Mouse (Mus musculus): Measurements from ENCODE around the gene Wipi2. TPM values are rescaled to one million over a fixed set of nuclear protein-coding genes. Genes with fewer than 3 reads are reported as not detected.

Gene Wipi2
- polyA plus RNA-seq, 1 experiment from 2014 or later, result 38.9 TPM

DNA sequence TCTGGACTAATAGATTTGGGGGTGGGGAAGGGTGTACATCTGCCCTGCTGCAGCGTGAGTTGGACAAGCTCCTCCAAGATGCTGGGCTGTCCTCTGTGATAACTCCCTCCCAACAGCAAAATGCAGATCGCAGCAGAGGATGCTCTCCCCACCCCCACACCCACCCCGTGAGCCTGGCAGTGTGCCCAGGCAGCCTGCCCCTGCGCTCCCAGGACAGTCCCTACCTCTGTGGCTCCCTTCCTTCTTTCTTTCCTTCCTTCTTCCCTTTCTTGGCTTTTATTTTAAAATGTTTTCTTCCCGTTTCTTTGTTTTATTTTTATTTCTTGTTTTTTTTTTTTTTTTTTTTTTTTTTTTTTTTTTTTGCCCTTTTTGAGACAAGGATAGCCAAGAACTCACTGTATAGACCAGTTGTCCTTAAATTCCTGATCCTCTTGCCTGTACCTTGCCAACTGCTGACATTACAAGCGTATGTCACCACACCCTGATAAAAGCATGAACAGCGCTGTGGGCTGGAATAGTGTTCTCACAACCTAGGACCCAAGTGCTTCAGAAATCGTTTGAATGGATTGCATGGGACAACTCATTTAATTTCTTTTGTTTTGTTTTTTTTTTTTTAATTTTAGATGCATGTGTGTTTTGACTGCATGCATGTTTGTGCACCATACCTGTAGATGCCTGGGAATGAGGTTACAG is 66.4 kb downstream of the Wipi2 start:
- no peak for ATAC-seq (ENCODE audit: insufficient read depth, low FRiP score)
- no peaks in the 10 kb centered on the region for H3K27me3 ChIP-seq (ENCODE audit: control insufficient read depth, insufficient read depth, low read length)
- no peak overlapping the region for H3K4me2 ChIP-seq (ENCODE audit: low read depth, low read length)
- no peak overlapping the region for H3K9ac ChIP-seq (ENCODE audit: low read length)
- H3K27ac ChIP-seq (ENCODE audit: low read length), result no peak overlapping the region
- WGBS, result 47% methylated on average over 8 of the region's 8 CpGs
- no peaks in the 10 kb centered on the region for H3K9me3 ChIP-seq (replicated peaks; ENCODE audit: control insufficient read depth, low read length)
- no peaks in the 10 kb centered on the region for H3K4me1 ChIP-seq (ENCODE audit: control insufficient read depth, insufficient read depth, low read length)
- H3K36me3 ChIP-seq (ENCODE audit: control insufficient read depth, insufficient read depth, low read length), result no peaks in the 10 kb centered on the region
- no peak overlapping the region for H3K4me3 ChIP-seq (replicated peaks; ENCODE audit: low read length)

DNA sequence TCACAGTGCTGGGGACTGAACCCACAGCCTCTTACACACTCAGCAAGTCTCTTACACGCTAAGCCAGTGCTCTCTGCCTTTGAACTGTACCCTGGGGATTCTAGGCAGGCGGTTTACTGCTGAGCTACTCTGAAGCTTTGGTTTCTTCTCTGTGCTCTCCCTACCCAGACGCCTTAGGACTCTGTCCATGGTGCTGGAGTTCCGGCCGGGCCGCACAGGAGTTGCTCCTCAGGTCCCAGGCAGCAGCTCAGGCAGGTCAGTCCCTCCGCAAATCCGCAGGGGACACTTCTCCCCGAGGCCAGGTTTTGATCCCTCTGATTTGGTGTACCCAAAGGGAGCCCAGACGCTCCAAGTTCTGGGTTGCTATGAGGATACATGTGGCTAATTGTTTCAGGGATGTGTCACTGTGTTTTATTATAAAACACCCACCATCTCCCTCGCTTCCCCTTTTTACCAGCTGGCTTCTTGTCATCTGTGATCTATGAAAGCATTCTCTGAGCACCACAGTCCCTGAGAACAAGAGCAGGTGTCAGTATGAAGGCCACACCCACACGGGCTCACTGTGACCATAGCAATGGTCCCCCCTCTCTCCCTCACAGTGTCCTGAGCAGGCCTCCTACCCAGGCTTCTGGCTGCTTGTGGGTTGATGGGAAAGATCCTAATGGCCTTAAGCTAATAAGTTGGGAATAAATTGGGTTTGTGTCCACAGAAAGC is 67.3 kb downstream of the Wipi2 start:
- ATAC-seq (ENCODE audit: insufficient read depth, low FRiP score), result peak; percentile 42; the same call in 1 of the 2 replicates
- H3K9me3 ChIP-seq (replicated peaks; ENCODE audit: control insufficient read depth, low read length), result no peaks in the 10 kb centered on the region
- no peak overlapping the region for H3K9ac ChIP-seq (ENCODE audit: low read length)
- 9% methylated on average over 12 of the region's 12 CpGs for WGBS
- no peak overlapping the region for H3K4me3 ChIP-seq (replicated peaks; ENCODE audit: low read length)
- no peaks in the 10 kb centered on the region for H3K4me1 ChIP-seq (ENCODE audit: control insufficient read depth, insufficient read depth, low read length)
- H3K36me3 ChIP-seq (ENCODE audit: control insufficient read depth, insufficient read depth, low read length), result no peaks in the 10 kb centered on the region
- no peak overlapping the region for H3K4me2 ChIP-seq (ENCODE audit: low read depth, low read length)
- no peak overlapping the region for H3K27ac ChIP-seq (ENCODE audit: low read length)
- no peaks in the 10 kb centered on the region for H3K27me3 ChIP-seq (ENCODE audit: control insufficient read depth, insufficient read depth, low read length)

DNA sequence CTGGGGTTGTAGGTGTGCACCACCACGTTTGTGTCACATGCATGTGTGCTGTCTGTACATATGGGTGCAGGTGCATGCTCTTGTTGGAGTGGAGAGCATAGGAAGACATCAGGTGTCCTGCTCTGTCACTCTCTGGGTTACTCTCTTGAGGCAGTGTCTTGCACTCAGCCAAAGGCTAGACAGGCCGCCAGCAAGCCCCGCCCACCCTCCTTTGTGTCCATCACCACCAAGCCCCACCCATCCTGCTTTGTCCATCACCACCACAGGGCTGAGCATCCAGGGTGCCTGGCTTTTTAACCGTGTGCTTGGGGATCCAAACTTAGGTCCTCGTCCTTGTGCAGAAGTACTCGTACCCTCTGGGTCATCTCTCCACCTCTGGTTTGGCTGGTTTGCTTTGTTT is 68.8 kb downstream of the Wipi2 start:
- H3K4me3 ChIP-seq (replicated peaks; ENCODE audit: low read length), result no peak overlapping the region
- peaks cover 3% of the 10 kb centered on the region for H3K27me3 ChIP-seq (ENCODE audit: control insufficient read depth, insufficient read depth, low read length)
- 37% methylated on average over 6 of the region's 6 CpGs for WGBS
- no peak overlapping the region for H3K27ac ChIP-seq (ENCODE audit: low read length)
- H3K4me2 ChIP-seq (ENCODE audit: low read depth, low read length), result no peak overlapping the region
- no peaks in the 10 kb centered on the region for H3K9me3 ChIP-seq (replicated peaks; ENCODE audit: control insufficient read depth, low read length)
- ATAC-seq (ENCODE audit: insufficient read depth, low FRiP score), result no peak
- H3K36me3 ChIP-seq (ENCODE audit: control insufficient read depth, insufficient read depth, low read length), result no peaks in the 10 kb centered on the region
- H3K4me1 ChIP-seq (ENCODE audit: control insufficient read depth, insufficient read depth, low read length), result no peaks in the 10 kb centered on the region
- no peak overlapping the region for H3K9ac ChIP-seq (ENCODE audit: low read length)

GRCm38 (mm10) chr5:142696865-142697264 is 69.4 kb downstream of the Wipi2 start:
- Histone ChIP-seq H3K4me1 (ENCODE audit: control insufficient read depth, insufficient read depth, low read length) (peaks cover 5% of the 10 kb centered on the region; the same call in 1 of the 2 replicates), H3K4me2 (ENCODE audit: low read depth, low read length) (no peak overlapping the region), H3K27me3 (ENCODE audit: control insufficient read depth, insufficient read depth, low read length) (peaks cover 5% of the 10 kb centered on the region), H3K9me3 (replicated peaks; ENCODE audit: control insufficient read depth, low read length) (no peaks in the 10 kb centered on the region), H3K4me3 (replicated peaks; ENCODE audit: low read length) (no peak overlapping the region), H3K36me3 (ENCODE audit: control insufficient read depth, insufficient read depth, low read length) (no peaks in the 10 kb centered on the region), H3K9ac (ENCODE audit: low read length) (no peak overlapping the region), H3K27ac (ENCODE audit: low read length) (no peak overlapping the region)
- WGBS, result 82% methylated on average over 6 of the region's 6 CpGs
- no peak for ATAC-seq (ENCODE audit: insufficient read depth, low FRiP score)

DNA sequence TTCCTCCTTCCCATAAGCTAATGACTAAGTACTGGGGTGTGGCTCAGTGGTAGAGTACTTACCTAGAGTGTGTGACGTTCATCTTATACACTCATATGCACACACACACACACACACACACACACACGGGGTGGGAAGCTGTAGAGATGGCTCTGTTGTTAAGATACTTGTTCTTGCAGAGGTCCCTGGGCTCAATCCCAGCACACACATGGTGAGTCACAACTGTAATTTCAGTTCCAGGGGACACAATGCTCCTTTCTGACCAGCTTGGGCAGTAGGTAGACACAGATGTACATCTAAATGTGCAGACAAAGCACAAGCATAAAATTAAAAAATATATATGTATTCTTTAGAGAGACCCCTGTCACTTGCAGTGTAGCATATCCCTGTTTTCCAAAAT is 70.2 kb downstream of the Wipi2 start:
- H3K27ac ChIP-seq (ENCODE audit: low read length), result no peak overlapping the region

GRCm38 (mm10) chr5:142700842-142701589 is 73.5 kb downstream of the Wipi2 start:
- Histone ChIP-seq H3K4me1 (ENCODE audit: control insufficient read depth, insufficient read depth, low read length) (peaks cover 14% of the 10 kb centered on the region; the same call in 1 of the 2 replicates), H3K4me2 (ENCODE audit: low read depth, low read length) (peak overlapping the region; percentile 98), H3K9me3 (replicated peaks; ENCODE audit: control insufficient read depth, low read length) (no peaks in the 10 kb centered on the region), H3K4me3 (replicated peaks; ENCODE audit: low read length) (peak overlapping the region; percentile 60), H3K27ac (ENCODE audit: low read length) (no peak overlapping the region), H3K9ac (ENCODE audit: low read length) (no peak overlapping the region; the same call in 1 of the 2 replicates), H3K36me3 (ENCODE audit: control insufficient read depth, insufficient read depth, low read length) (no peaks in the 10 kb centered on the region), H3K27me3 (ENCODE audit: control insufficient read depth, insufficient read depth, low read length) (peaks cover 5% of the 10 kb centered on the region)
- WGBS, result 7% methylated on average over 15 of the region's 15 CpGs
- ATAC-seq (ENCODE audit: insufficient read depth, low FRiP score), result peak; percentile 76

More for the DNA sequence above, 70.2 kb downstream of the Wipi2 start:
- H3K36me3 ChIP-seq (ENCODE audit: control insufficient read depth, insufficient read depth, low read length), result no peaks in the 10 kb centered on the region
- no peak for ATAC-seq (ENCODE audit: insufficient read depth, low FRiP score)
- no peaks in the 10 kb centered on the region for H3K9me3 ChIP-seq (replicated peaks; ENCODE audit: control insufficient read depth, low read length)
- WGBS, result 61% methylated on average over 2 of the region's 2 CpGs
- H3K4me3 ChIP-seq (replicated peaks; ENCODE audit: low read length), result no peak overlapping the region
- peaks cover 13% of the 10 kb centered on the region; the same call in 1 of the 2 replicates for H3K4me1 ChIP-seq (ENCODE audit: control insufficient read depth, insufficient read depth, low read length)
- peaks cover 5% of the 10 kb centered on the region for H3K27me3 ChIP-seq (ENCODE audit: control insufficient read depth, insufficient read depth, low read length)
- H3K4me2 ChIP-seq (ENCODE audit: low read depth, low read length), result no peak overlapping the region
- no peak overlapping the region for H3K9ac ChIP-seq (ENCODE audit: low read length)

DNA sequence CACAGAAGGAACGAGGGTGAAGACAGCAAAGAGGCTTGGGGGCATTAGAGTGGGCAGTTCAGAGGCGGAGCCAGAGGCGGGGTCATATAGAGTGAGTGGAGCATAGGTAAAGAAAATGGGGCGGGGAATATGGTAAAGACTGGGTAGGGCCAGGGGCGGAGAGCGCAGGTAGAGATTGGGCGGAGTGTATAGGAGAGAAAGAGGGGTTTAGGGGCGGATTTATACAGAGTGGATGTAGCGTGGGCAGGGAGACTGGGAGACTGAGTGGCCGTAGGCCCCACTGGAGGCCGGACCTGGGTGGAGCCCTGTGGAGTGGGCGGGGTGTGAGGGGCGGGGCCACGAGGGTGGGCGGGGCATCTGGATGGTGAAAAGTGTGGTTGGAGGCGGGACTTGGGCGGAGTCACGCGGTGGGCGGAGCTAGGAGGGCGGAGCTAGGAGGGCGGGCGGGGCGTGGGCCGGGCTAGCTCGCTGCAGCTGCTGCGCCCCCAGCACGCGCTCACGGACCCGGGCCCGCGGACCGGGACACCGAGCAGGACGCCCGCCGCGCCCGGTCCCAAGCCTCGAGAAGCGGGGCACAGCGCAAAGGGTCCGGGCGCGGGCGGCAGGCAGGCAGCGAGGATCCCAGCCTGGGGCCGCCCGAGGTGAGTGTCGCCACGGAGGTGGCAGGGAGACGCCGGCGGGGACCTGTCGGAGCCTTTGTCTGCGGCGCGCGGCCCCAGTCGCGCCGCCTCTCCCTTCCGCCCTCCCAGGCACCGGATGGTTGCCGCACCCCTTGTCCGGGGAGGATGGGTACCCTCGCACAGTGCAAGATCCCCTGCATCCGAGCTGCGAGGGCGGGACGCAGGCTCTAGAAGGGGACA is 74.4 kb downstream of the Wipi2 start:
- peak overlapping the region; percentile 71 for H3K9ac ChIP-seq (ENCODE audit: low read length)
- H3K36me3 ChIP-seq (ENCODE audit: control insufficient read depth, insufficient read depth, low read length), result no peaks in the 10 kb centered on the region
- peaks cover 5% of the 10 kb centered on the region for H3K27me3 ChIP-seq (ENCODE audit: control insufficient read depth, insufficient read depth, low read length)
- WGBS, result under 1% methylated on average over 65 of the region's 72 CpGs
- peak; percentile 90 for ATAC-seq (ENCODE audit: insufficient read depth, low FRiP score)
- H3K4me3 ChIP-seq (replicated peaks; ENCODE audit: low read length), result peak overlapping the region; percentile 60
- peak overlapping the region; percentile 98 for H3K4me2 ChIP-seq (ENCODE audit: low read depth, low read length)
- H3K4me1 ChIP-seq (ENCODE audit: control insufficient read depth, insufficient read depth, low read length), result peaks cover 14% of the 10 kb centered on the region; the same call in 1 of the 2 replicates
- H3K9me3 ChIP-seq (replicated peaks; ENCODE audit: control insufficient read depth, low read length), result no peaks in the 10 kb centered on the region
- H3K27ac ChIP-seq (ENCODE audit: low read length), result no peak overlapping the region

DNA sequence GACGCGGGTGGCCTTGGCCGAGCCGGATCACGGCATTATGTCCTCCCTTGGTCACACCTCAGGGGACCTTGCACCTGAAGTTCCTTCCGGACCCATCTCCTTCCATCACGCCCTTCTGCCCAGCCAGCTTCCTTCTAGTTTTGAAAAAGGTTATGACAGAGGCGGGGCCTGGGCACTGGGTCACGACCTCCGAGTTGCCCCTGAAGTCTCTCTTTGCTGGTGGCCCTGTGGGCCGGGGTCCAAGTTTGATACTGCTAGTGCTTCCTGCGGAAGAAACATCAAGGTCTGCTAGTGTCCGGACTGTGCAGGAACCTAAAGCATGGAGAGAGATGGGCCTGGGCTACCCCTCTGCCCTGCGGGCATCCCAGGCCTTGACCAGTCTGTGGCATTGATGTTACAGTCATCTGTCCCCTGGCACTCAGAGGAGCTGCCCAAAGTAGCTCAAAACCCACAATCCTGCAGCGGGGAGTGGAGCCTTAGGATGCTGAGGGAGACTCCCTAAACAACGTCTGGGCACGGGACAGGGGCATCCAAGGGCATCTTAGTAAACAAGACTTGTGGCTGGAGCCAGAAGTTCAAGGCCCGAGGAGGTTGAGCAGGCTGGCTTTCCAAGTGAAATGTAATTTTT is 75.1 kb downstream of the Wipi2 start:
- H3K36me3 ChIP-seq (ENCODE audit: control insufficient read depth, insufficient read depth, low read length), result no peaks in the 10 kb centered on the region
- H3K27me3 ChIP-seq (ENCODE audit: control insufficient read depth, insufficient read depth, low read length), result peaks cover 5% of the 10 kb centered on the region
- H3K27ac ChIP-seq (ENCODE audit: low read length), result no peak overlapping the region
- 21% methylated on average over 18 of the region's 18 CpGs for WGBS
- no peaks in the 10 kb centered on the region for H3K9me3 ChIP-seq (replicated peaks; ENCODE audit: control insufficient read depth, low read length)
- ATAC-seq (ENCODE audit: insufficient read depth, low FRiP score), result no peak
- peaks cover 14% of the 10 kb centered on the region; the same call in 1 of the 2 replicates for H3K4me1 ChIP-seq (ENCODE audit: control insufficient read depth, insufficient read depth, low read length)
- peak overlapping the region; percentile 60 for H3K4me3 ChIP-seq (replicated peaks; ENCODE audit: low read length)
- peak overlapping the region; percentile 71 for H3K9ac ChIP-seq (ENCODE audit: low read length)
- H3K4me2 ChIP-seq (ENCODE audit: low read depth, low read length), result peak overlapping the region; percentile 98
